Mouse (Mus musculus): ENCODE measurements around the gene Psmd7. TPM values are rescaled to one million over a fixed set of nuclear protein-coding genes. Genes with fewer than 3 reads are reported as not detected.
A peak's percentile ranks its signal among the peaks of the same experiment; 100 is the strongest.

Psmd7 gene
- polyA plus RNA-seq, 1 experiment from 2014 or later = 254 TPM

DNA sequence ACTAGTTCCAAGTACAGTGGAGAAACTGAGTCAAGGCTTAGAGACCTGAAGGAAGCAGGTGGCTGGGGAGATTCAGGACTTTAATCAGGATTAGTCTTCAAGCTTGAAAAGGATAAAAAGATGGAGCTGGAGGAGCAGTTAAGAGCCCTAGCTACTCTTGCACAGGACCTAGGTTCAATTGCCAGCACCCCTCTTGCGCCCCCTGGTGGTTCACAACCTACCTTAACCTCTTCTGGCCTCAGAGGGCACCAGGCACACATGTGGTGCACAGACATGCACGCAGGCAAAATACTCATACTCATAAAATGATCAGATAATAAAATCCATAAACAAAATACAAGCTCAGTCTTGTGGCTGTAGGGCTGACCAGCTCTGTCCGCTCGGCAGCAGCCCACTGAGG, 15.8 kb downstream of the Psmd7 start:
- H3K4me1 ChIP-seq (ENCODE audit: control insufficient read depth, insufficient read depth, low read length) = no peaks in the 10 kb centered on the region
- WGBS = 66% methylated on average over 4 of the region's 4 CpGs
- H3K27ac ChIP-seq (ENCODE audit: low read length) = no peak overlapping the region
- no peaks in the 10 kb centered on the region for H3K9me3 ChIP-seq (ENCODE audit: control insufficient read depth, low read depth, low read length)
- H3K4me3 ChIP-seq (ENCODE audit: low read depth, low read length) = no peak overlapping the region
- no peak overlapping the region for H3K4me2 ChIP-seq (replicated peaks; ENCODE audit: low read depth, low read length)
- ATAC-seq (ENCODE audit: insufficient number of reproducible peaks, insufficient read depth, low FRiP score, low read depth) = no peak
- H3K9ac ChIP-seq (replicated peaks; ENCODE audit: low read depth, low read length) = no peak overlapping the region
- H3K27me3 ChIP-seq (ENCODE audit: control insufficient read depth, insufficient read depth, low read length) = no peaks in the 10 kb centered on the region
- H3K36me3 ChIP-seq (ENCODE audit: control insufficient read depth, insufficient read depth, low read length) = no peaks in the 10 kb centered on the region

DNA sequence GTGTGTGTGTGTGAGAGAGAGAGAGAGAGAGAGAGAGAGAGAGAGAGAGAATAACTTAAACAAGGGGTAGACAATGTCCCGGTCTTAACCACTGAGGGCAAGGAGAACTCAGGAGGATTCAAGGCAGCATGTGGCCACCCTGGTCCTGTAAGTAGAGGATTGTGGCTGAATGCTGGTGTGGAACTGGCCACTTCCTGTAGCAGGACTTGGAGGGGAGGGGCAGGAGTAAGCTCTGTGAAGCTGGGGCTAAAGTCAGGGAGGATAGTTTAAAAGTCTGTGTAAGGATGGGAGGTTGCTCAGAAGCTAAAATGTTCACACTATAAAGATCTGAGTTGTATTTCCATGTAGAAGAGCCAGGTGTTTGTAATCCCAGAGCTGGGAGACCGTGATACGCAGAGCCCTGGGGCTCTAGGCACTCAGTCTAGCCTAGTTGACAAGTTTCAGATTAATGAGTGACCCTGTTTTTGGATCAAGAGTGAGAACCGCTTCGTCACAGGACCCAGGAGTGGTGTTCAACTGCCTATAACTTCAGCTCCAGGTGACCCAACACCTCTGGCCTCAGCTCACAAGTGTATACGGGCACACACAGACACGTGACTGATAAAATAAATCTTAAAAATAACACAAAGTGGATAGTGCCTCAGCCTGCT, 16.7 kb downstream of the Psmd7 start:
- WGBS = 55% methylated on average over 7 of the region's 7 CpGs
- Histone ChIP-seq H3K4me3 (ENCODE audit: low read depth, low read length) (no peak overlapping the region), H3K36me3 (ENCODE audit: control insufficient read depth, insufficient read depth, low read length) (no peaks in the 10 kb centered on the region), H3K4me2 (replicated peaks; ENCODE audit: low read depth, low read length) (no peak overlapping the region), H3K27me3 (ENCODE audit: control insufficient read depth, insufficient read depth, low read length) (no peaks in the 10 kb centered on the region), H3K9me3 (ENCODE audit: control insufficient read depth, low read depth, low read length) (no peaks in the 10 kb centered on the region), H3K27ac (ENCODE audit: low read length) (no peak overlapping the region), H3K4me1 (ENCODE audit: control insufficient read depth, insufficient read depth, low read length) (no peaks in the 10 kb centered on the region), H3K9ac (replicated peaks; ENCODE audit: low read depth, low read length) (no peak overlapping the region)
- no peak for ATAC-seq (ENCODE audit: insufficient number of reproducible peaks, insufficient read depth, low FRiP score, low read depth)

DNA sequence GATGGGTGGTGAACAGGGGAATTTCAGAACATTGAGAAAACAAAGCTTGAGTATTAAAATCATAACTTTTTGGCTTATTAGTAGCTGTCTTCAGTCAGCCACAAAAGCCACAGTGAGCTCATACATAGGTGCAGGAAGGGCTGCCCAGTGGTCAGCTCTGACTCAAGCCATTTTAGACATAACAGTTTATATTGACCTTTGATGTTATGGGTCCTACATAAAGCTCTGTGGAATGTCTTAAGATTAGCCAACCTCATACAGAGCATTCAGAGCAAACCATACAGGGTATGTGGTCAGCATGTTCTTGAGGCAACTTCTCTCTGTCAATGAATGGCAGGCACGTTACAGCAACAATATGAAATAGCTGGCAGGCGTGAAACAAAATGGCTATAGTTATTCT, 17.2 kb downstream of the Psmd7 start:
- H3K9ac ChIP-seq (replicated peaks; ENCODE audit: low read depth, low read length) = no peak overlapping the region
- H3K4me1 ChIP-seq (ENCODE audit: control insufficient read depth, insufficient read depth, low read length) = no peaks in the 10 kb centered on the region
- no peak overlapping the region for H3K27ac ChIP-seq (ENCODE audit: low read length)
- H3K4me2 ChIP-seq (replicated peaks; ENCODE audit: low read depth, low read length) = no peak overlapping the region
- no peak overlapping the region for H3K4me3 ChIP-seq (ENCODE audit: low read depth, low read length)
- ATAC-seq (ENCODE audit: insufficient number of reproducible peaks, insufficient read depth, low FRiP score, low read depth) = no peak
- no peaks in the 10 kb centered on the region for H3K9me3 ChIP-seq (ENCODE audit: control insufficient read depth, low read depth, low read length)
- no peaks in the 10 kb centered on the region for H3K27me3 ChIP-seq (ENCODE audit: control insufficient read depth, insufficient read depth, low read length)
- 81% methylated on average over 2 of the region's 2 CpGs for WGBS
- no peaks in the 10 kb centered on the region for H3K36me3 ChIP-seq (ENCODE audit: control insufficient read depth, insufficient read depth, low read length)

DNA sequence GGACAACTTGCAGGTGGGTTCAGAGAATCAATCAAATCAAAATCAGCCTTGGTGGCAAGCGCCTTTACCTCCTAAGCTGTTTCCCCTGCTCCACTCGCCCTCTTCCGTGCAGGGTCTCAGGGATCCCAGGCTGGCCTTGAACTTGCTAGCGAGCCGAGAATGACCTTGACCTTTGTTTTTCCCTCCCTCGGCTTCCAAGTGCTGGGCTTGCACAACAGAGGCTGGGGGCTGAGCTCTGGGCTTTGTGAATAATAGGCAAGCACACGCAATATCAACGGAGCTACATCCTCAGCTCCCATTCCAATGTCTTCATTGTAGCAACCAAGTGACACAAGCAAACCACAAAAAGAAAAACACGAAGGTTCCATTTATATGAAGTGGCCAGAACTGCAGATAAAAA, 26.1 kb downstream of the Psmd7 start:
- 68% methylated on average over 9 of the region's 9 CpGs for WGBS
- no peak for ATAC-seq (ENCODE audit: insufficient number of reproducible peaks, insufficient read depth, low FRiP score, low read depth)
- Histone ChIP-seq H3K4me3 (ENCODE audit: low read depth, low read length) (no peak overlapping the region), H3K9ac (replicated peaks; ENCODE audit: low read depth, low read length) (no peak overlapping the region), H3K9me3 (ENCODE audit: control insufficient read depth, low read depth, low read length) (no peaks in the 10 kb centered on the region), H3K27ac (ENCODE audit: low read length) (no peak overlapping the region), H3K36me3 (ENCODE audit: control insufficient read depth, insufficient read depth, low read length) (no peaks in the 10 kb centered on the region; the same call in none of the 2 replicates), H3K27me3 (ENCODE audit: control insufficient read depth, insufficient read depth, low read length) (no peaks in the 10 kb centered on the region), H3K4me2 (replicated peaks; ENCODE audit: low read depth, low read length) (no peak overlapping the region), H3K4me1 (ENCODE audit: control insufficient read depth, insufficient read depth, low read length) (no peaks in the 10 kb centered on the region)

DNA sequence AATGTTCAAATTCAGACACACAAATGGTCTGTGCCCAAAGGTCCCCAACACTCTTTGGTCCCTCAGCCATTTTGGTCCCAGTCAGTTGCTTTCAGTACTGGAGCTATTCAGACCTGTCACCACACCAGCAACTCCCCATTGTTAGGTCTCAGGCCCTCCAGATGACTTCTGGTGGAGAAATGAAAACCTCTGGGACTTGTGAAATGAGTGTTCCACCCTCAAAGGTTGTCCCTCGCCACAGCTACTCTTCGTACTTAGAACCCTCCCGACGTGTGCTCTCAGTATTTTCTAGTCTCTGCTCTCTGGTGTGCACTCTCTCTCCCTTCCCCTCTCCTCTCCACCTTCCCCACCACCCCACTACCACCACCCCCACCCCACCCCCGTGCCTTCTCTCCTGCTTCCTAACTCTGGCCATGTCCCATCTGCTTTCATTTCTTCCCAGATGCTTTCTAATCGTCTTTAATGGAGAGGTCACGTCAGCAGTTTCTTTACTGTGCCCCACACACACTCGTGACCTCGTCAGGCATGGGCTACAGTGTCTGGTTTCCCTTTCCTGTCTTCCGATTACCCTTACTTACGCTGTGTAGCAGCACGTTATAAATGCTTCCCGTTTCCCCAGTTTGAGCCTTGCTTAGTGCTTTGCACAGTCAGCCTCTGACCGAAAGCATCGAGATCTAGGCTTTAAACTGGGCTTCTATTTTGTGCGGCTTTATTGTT, 27.3 kb downstream of the Psmd7 start:
- Histone ChIP-seq H3K27me3 (ENCODE audit: control insufficient read depth, insufficient read depth, low read length) (no peaks in the 10 kb centered on the region), H3K9me3 (ENCODE audit: control insufficient read depth, low read depth, low read length) (no peaks in the 10 kb centered on the region), H3K4me3 (ENCODE audit: low read depth, low read length) (no peak overlapping the region), H3K27ac (ENCODE audit: low read length) (no peak overlapping the region; the same call in 1 of the 2 replicates), H3K4me1 (ENCODE audit: control insufficient read depth, insufficient read depth, low read length) (no peaks in the 10 kb centered on the region), H3K9ac (replicated peaks; ENCODE audit: low read depth, low read length) (no peak overlapping the region), H3K4me2 (replicated peaks; ENCODE audit: low read depth, low read length) (no peak overlapping the region), H3K36me3 (ENCODE audit: control insufficient read depth, insufficient read depth, low read length) (peaks cover 3% of the 10 kb centered on the region)
- ATAC-seq (ENCODE audit: insufficient number of reproducible peaks, insufficient read depth, low FRiP score, low read depth) = no peak
- WGBS = 45% methylated on average over 16 of the region's 16 CpGs

DNA sequence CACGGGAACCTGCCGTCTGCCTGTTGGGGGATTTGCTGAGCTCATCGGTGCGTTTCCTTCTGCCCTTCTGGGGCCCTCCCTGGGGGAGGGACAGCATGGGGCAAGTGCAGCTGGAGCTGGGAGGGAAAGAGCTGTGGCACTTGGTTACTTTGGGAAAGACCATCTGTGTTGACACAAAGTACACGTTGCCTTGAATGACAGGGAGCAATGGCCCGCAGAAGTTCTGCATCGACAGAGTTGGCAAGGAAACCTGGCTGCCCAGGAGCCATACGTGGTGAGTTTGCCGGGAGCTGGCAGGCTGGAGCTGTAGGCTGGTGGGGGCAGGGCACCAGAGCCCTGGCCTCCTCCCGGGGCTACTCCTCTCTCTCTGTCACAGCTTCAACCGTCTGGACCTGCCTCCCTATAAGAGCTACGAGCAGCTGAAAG, 31.7 kb downstream of the Psmd7 start:
- H3K27me3 ChIP-seq (ENCODE audit: control insufficient read depth, insufficient read depth, low read length) = no peaks in the 10 kb centered on the region
- no peaks in the 10 kb centered on the region for H3K9me3 ChIP-seq (ENCODE audit: control insufficient read depth, low read depth, low read length)
- peaks cover 3% of the 10 kb centered on the region for H3K36me3 ChIP-seq (ENCODE audit: control insufficient read depth, insufficient read depth, low read length)
- WGBS = 36% methylated on average over 12 of the region's 12 CpGs
- no peak overlapping the region for H3K9ac ChIP-seq (replicated peaks; ENCODE audit: low read depth, low read length)
- no peak overlapping the region for H3K27ac ChIP-seq (ENCODE audit: low read length)
- ATAC-seq (ENCODE audit: insufficient number of reproducible peaks, insufficient read depth, low FRiP score, low read depth) = peak; percentile 34; the same call in 1 of the 2 replicates
- H3K4me2 ChIP-seq (replicated peaks; ENCODE audit: low read depth, low read length) = no peak overlapping the region
- no peaks in the 10 kb centered on the region for H3K4me1 ChIP-seq (ENCODE audit: control insufficient read depth, insufficient read depth, low read length)
- no peak overlapping the region for H3K4me3 ChIP-seq (ENCODE audit: low read depth, low read length)

DNA sequence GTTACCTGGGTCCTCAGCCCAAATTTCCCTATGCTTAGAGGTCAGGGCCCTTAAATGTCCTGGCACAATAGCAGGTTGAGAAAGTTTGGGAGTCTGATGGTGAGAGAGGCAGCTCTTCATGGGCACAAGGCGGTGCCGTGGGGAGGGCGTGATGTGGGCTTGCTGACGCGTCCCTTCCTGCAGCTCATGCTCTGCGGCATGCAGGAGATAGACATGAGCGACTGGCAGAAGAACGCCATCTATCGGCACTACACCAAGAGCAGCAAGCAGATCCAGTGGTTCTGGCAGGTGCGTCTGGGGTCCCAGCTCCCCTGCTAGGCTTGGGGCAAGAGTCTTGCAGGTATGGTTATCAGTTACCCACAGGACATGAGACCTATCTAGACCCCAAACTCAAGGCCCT, 33.0 kb downstream of the Psmd7 start:
- H3K4me3 ChIP-seq (ENCODE audit: low read depth, low read length) = no peak overlapping the region
- H3K4me1 ChIP-seq (ENCODE audit: control insufficient read depth, insufficient read depth, low read length) = no peaks in the 10 kb centered on the region
- no peaks in the 10 kb centered on the region for H3K9me3 ChIP-seq (ENCODE audit: control insufficient read depth, low read depth, low read length)
- H3K36me3 ChIP-seq (ENCODE audit: control insufficient read depth, insufficient read depth, low read length) = peaks cover 3% of the 10 kb centered on the region
- H3K27ac ChIP-seq (ENCODE audit: low read length) = no peak overlapping the region
- no peak overlapping the region for H3K4me2 ChIP-seq (replicated peaks; ENCODE audit: low read depth, low read length)
- no peaks in the 10 kb centered on the region for H3K27me3 ChIP-seq (ENCODE audit: control insufficient read depth, insufficient read depth, low read length)
- WGBS = 91% methylated on average over 10 of the region's 10 CpGs
- H3K9ac ChIP-seq (replicated peaks; ENCODE audit: low read depth, low read length) = no peak overlapping the region
- no peak for ATAC-seq (ENCODE audit: insufficient number of reproducible peaks, insufficient read depth, low FRiP score, low read depth)

DNA sequence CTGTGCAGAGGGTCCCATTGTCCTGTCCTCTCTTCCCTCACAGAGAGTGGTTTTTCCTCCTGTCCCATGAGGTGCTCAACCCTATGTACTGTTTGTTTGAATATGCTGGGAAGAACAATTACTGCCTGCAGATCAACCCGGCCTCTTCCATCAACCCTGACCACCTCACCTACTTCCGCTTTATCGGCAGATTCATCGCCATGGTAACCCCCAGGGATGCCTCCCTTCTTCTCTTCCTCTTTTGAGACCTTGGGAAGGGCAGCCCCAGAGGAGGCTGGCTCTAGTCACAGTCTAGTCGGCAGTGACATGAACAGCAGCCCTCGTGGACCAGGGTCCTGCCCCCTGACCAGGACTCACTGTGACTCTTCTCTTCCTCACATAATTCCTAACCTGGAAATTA, 36.0 kb downstream of the Psmd7 start:
- Histone ChIP-seq H3K9ac (replicated peaks; ENCODE audit: low read depth, low read length) (no peak overlapping the region), H3K4me3 (ENCODE audit: low read depth, low read length) (no peak overlapping the region), H3K27ac (ENCODE audit: low read length) (no peak overlapping the region), H3K4me2 (replicated peaks; ENCODE audit: low read depth, low read length) (no peak overlapping the region), H3K4me1 (ENCODE audit: control insufficient read depth, insufficient read depth, low read length) (no peaks in the 10 kb centered on the region), H3K9me3 (ENCODE audit: control insufficient read depth, low read depth, low read length) (no peaks in the 10 kb centered on the region), H3K27me3 (ENCODE audit: control insufficient read depth, insufficient read depth, low read length) (no peaks in the 10 kb centered on the region), H3K36me3 (ENCODE audit: control insufficient read depth, insufficient read depth, low read length) (peaks cover 3% of the 10 kb centered on the region)
- WGBS = 54% methylated on average over 6 of the region's 6 CpGs
- ATAC-seq (ENCODE audit: insufficient number of reproducible peaks, insufficient read depth, low FRiP score, low read depth) = no peak
